Mouse (Mus musculus) stomach, embryonic 14.5 days (tissue): Measurements from ENCODE around the gene Hipk1. TPM values are rescaled to one million over a fixed set of nuclear protein-coding genes. Genes with fewer than 3 reads are reported as not detected.

ENCODE experiments used
- ATAC-seq: fragments of 200-750 bp; cut with Nextera tagmentation; 2 replicates; pipeline ENCODE4 v1.8.0; 2017; ENCODE audit warnings: low read depth, moderate TSS enrichment; ENCODE audit not compliant: insufficient number of reproducible peaks, insufficient read depth, low FRiP score
- H3K27ac ChIP-seq: fragments of 300-500 bp; sonication (generic); 2 replicates; pipeline ENCODE4 v1.5.1; 2014; ENCODE audit warnings: mild to moderate bottlenecking, low read length, moderate library complexity, mixed read lengths
- H3K27me3 ChIP-seq: fragments of 300-500 bp; sonication (generic); 2 replicates; pipeline ENCODE4 v1.6.1; 2014; ENCODE audit warnings: low read length, control low read depth, mixed read lengths; ENCODE audit not compliant: control insufficient read depth, insufficient read depth
- H3K36me3 ChIP-seq: fragments of 300-500 bp; sonication (generic); 2 replicates; pipeline ENCODE4 v1.6.1; 2014; ENCODE audit warnings: mild to moderate bottlenecking, control low read depth, low read length, moderate library complexity, mixed read lengths; ENCODE audit not compliant: control insufficient read depth, insufficient read depth
- H3K4me1 ChIP-seq: fragments of 300-500 bp; sonication (generic); 2 replicates; pipeline ENCODE4 v1.6.1; 2014; ENCODE audit warnings: low read length, control low read depth, mixed read lengths; ENCODE audit not compliant: control insufficient read depth, insufficient read depth
- H3K4me2 ChIP-seq: fragments of 300-500 bp; sonication (generic); replicated peaks from 2 replicates; pipeline ENCODE4 v1.6.1; 2014; ENCODE audit warnings: low read depth, low read length, control low read depth
- H3K4me3 ChIP-seq: fragments of 300-500 bp; sonication (generic); 2 replicates; pipeline ENCODE4 v1.5.1; 2014; ENCODE audit warnings: low read depth, low read length, control low read depth
- H3K9ac ChIP-seq: fragments of 300-500 bp; sonication (generic); replicated peaks from 2 replicates; pipeline ENCODE4 v1.6.1; 2014; ENCODE audit warnings: low read depth, mild to moderate bottlenecking, control low read depth, low read length, moderate library complexity, mixed read lengths
- H3K9me3 ChIP-seq: fragments of 300-500 bp; sonication (generic); 2 replicates; pipeline ENCODE4 v1.6.1; 2016; ENCODE audit warnings: low read depth, low read length, control low read depth; ENCODE audit not compliant: control insufficient read depth
- WGBS: fragments of 180-500 bp; shearing (Covaris S2); extraction: QIAGEN DNeasy Blood & Tissue Kit; methylation state at CpG from one replicate; pipeline ENCODE4 v1.1.7; 2014; 5-methylcytosine and 5-hydroxymethylcytosine counted together
- polyA plus RNA-seq: library from polyadenylated mRNA; unstranded; fragments of >200 nt; fragmentation: Nextera tagmentation; extraction: Ambion mirVana; gene quantifications from 2 replicates; pipeline ENCODE4 v1.2.1, GENCODE M21; 2014

The Hipk1 gene
- polyA plus RNA-seq, 1 experiment from 2014 or later: 18.1 TPM

GRCm38 (mm10) chr3:103714236-103714875 lies 77.0 kb downstream of the Hipk1 start:
- Histone ChIP-seq H3K36me3 (no peaks in the 10 kb centered on the region), H3K27me3 (no peaks in the 10 kb centered on the region), H3K27ac (no peak overlapping the region), H3K4me2 (no peak overlapping the region), H3K9ac (no peak overlapping the region), H3K9me3 (no peaks in the 10 kb centered on the region), H3K4me3 (no peak overlapping the region), H3K4me1 (peaks cover 21% of the 10 kb centered on the region)
- no peak for ATAC-seq
- WGBS: 69% methylated on average over 7 of the region's 7 CpGs

- Histone ChIP-seq H3K27me3 (no peaks in the 10 kb centered on the region), H3K27ac (no peak overlapping the region), H3K4me2 (no peak overlapping the region), H3K36me3 (no peaks in the 10 kb centered on the region), H3K9me3 (no peaks in the 10 kb centered on the region), H3K9ac (no peak overlapping the region), H3K4me1 (peaks cover 10% of the 10 kb centered on the region; the same call in 1 of the 2 replicates), H3K4me3 (no peak overlapping the region)
- no peak for ATAC-seq
- WGBS: 98% methylated on average over 4 of the region's 4 CpGs
Observed at GRCm38 (mm10) chr3:103712196-103712595, 79.2 kb downstream of the Hipk1 start.

- Histone ChIP-seq H3K9me3 (no peaks in the 10 kb centered on the region), H3K9ac (no peak overlapping the region), H3K27me3 (no peaks in the 10 kb centered on the region), H3K27ac (no peak overlapping the region), H3K4me3 (no peak overlapping the region), H3K4me1 (no peaks in the 10 kb centered on the region), H3K36me3 (no peaks in the 10 kb centered on the region), H3K4me2 (no peak overlapping the region)
- 94% methylated on average over 5 of the region's 5 CpGs for WGBS
- ATAC-seq: no peak
Observed at GRCm38 (mm10) chr3:103709470-103710040, 81.8 kb downstream of the Hipk1 start.

- Histone ChIP-seq H3K4me2 (no peak overlapping the region), H3K27me3 (no peaks in the 10 kb centered on the region), H3K9me3 (no peaks in the 10 kb centered on the region), H3K4me1 (no peaks in the 10 kb centered on the region), H3K36me3 (no peaks in the 10 kb centered on the region), H3K4me3 (no peak overlapping the region), H3K9ac (no peak overlapping the region), H3K27ac (no peak overlapping the region)
- WGBS: 69% methylated on average over 12 of the region's 12 CpGs
- ATAC-seq: no peak
Observed at GRCm38 (mm10) chr3:103705426-103705825, 85.9 kb downstream of the Hipk1 start.

GRCm38 (mm10) chr3:103704661-103705060 lies 86.7 kb downstream of the Hipk1 start:
- ATAC-seq: no peak
- WGBS: 72% methylated on average over 6 of the region's 6 CpGs
- Histone ChIP-seq H3K4me2 (no peak overlapping the region), H3K9ac (no peak overlapping the region), H3K9me3 (no peaks in the 10 kb centered on the region), H3K4me3 (no peak overlapping the region), H3K36me3 (no peaks in the 10 kb centered on the region), H3K27ac (no peak overlapping the region), H3K27me3 (no peaks in the 10 kb centered on the region), H3K4me1 (no peaks in the 10 kb centered on the region)

GRCm38 (mm10) chr3:103696388-103696925 lies 94.9 kb downstream of the Hipk1 start:
- H3K4me3 ChIP-seq: no peak overlapping the region
- no peak overlapping the region for H3K9ac ChIP-seq
- H3K4me2 ChIP-seq: no peak overlapping the region
- no peaks in the 10 kb centered on the region for H3K4me1 ChIP-seq
- H3K9me3 ChIP-seq: no peaks in the 10 kb centered on the region
- WGBS: 85% methylated on average over 1 of the region's 1 CpGs
- H3K27me3 ChIP-seq: no peaks in the 10 kb centered on the region
- H3K36me3 ChIP-seq: no peaks in the 10 kb centered on the region
- no peak for ATAC-seq
- no peak overlapping the region for H3K27ac ChIP-seq

- 46% methylated on average over 3 of the region's 3 CpGs for WGBS
Observed at GRCm38 (mm10) chr3:103695556-103695955, 95.8 kb downstream of the Hipk1 start.

GRCm38 (mm10) chr3:103690506-103690905 lies 100.9 kb downstream of the Hipk1 start:
- Histone ChIP-seq H3K36me3 (no peaks in the 10 kb centered on the region), H3K9me3 (no peaks in the 10 kb centered on the region), H3K27ac (no peak overlapping the region), H3K4me3 (no peak overlapping the region), H3K27me3 (no peaks in the 10 kb centered on the region), H3K4me2 (no peak overlapping the region), H3K9ac (no peak overlapping the region), H3K4me1 (no peaks in the 10 kb centered on the region)
- WGBS: 88% methylated on average over 3 of the region's 3 CpGs
- ATAC-seq: no peak

More at GRCm38 (mm10) chr3:103695556-103695955, 95.8 kb downstream of the Hipk1 start:
- no peak overlapping the region for H3K9ac ChIP-seq
- no peak overlapping the region for H3K4me3 ChIP-seq
- ATAC-seq: no peak
- no peak overlapping the region for H3K27ac ChIP-seq
- H3K4me1 ChIP-seq: no peaks in the 10 kb centered on the region
- H3K36me3 ChIP-seq: no peaks in the 10 kb centered on the region
- H3K4me2 ChIP-seq: no peak overlapping the region
- H3K9me3 ChIP-seq: no peaks in the 10 kb centered on the region
- no peaks in the 10 kb centered on the region for H3K27me3 ChIP-seq
